Mouse (Mus musculus) brain, adult 2 months (tissue): ENCODE measurements at regions not wholly inside any gene's neighbourhood (a gene's known extent, or its start where the extent isn't known, plus 50 kb on each side); places are given as distances from the start of the nearest gene placed in this dataset.

ENCODE experiments used
- DNase-seq: peaks from one replicate; pipeline ENCODE4 v3.0.0; 2011; ENCODE audit warnings: low read depth, low spot score

GRCm38 (mm10) chr15:64618471-64618870 is 199.0 kb upstream of the Gm21798 start:
- DNase-seq: no peak

GRCm38 (mm10) chr15:64621876-64622275 is 195.6 kb upstream of the Gm21798 start:
- DNase-seq: peak; percentile 24

- DNase-seq: peak; percentile 85
These were observed 194.9 kb upstream of the Gm21798 start for GRCm38 (mm10) chr15:64622591-64622990.

- DNase-seq: no peak
These were observed 191.1 kb upstream of the Gm21798 start for GRCm38 (mm10) chr15:64626359-64626758.

GRCm38 (mm10) chr15:64627258-64627657 is 190.2 kb upstream of the Gm21798 start:
- DNase-seq: peak; percentile 87
